Mouse (Mus musculus) G1E (cell line): ENCODE results near the gene Nova2.

ENCODE experiments used
- CTCF ChIP-seq: IDR thresholded peaks from 2 replicates; pipeline ENCODE4 v1.5.1; 2012; ENCODE audit warnings: low read depth, low read length, inconsistent platforms, mixed read lengths
- GATA1 ChIP-seq: IDR thresholded peaks from 2 replicates; pipeline ENCODE4 v1.6.1; 2012; ENCODE audit warnings: borderline replicate concordance, low read length, inconsistent platforms, mixed read lengths
- GATA2 ChIP-seq: IDR thresholded peaks from 2 replicates; pipeline ENCODE4 v1.6.1; 2012; ENCODE audit warnings: low read depth, low read length, inconsistent platforms, borderline replicate concordance
- POLR2AphosphoS5 ChIP-seq: IDR thresholded peaks from 2 replicates; pipeline ENCODE4 v1.6.1; 2012; ENCODE audit warnings: low read depth, low read length, inconsistent platforms; ENCODE audit not compliant: insufficient replicate concordance
- TAL1 ChIP-seq: conservative IDR thresholded peaks from 2 replicates; pipeline ENCODE4 v1.6.1; 2012; ENCODE audit warnings: low read depth, low read length, inconsistent platforms, mixed read lengths

DNA sequence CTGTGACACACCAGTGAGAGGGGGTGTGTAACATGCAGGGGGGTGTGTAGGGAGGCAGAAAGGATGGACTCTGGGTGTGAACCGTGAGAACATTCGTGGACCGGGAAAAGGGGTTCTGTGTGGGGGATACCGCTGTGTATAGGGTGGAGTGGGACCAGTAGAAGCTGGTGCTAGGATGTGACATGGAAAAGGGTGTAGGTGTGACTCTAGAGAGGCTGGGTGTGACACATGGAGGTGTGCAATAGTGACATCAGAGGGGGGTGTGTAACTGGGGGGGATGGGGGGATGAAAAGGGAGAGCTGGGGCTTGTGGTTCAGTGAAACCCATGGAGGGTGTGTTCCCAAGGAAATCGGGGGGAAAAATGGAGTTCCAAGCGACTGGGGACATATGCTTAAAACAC is 1.2 kb downstream of the Nova2 start:
- TF ChIP-seq CTCF (no peak), GATA1 (no peak), POLR2AphosphoS5 (no peak), TAL1 (no peak), GATA2 (no peak)
